Mouse (Mus musculus) intestine, embryonic 14.5 days (tissue): ENCODE measurements around the gene Psip1. TPM values are rescaled to one million over a fixed set of nuclear protein-coding genes. Genes with fewer than 3 reads are reported as not detected.

ENCODE experiments used
- ATAC-seq: fragments of 200-750 bp; cut with Nextera tagmentation; replicated peaks from 2 replicates; pipeline ENCODE4 v1.8.0; 2017; ENCODE audit warnings: low read depth, moderate number of reproducible peaks, moderate TSS enrichment, moderate library complexity; ENCODE audit not compliant: low FRiP score, low TSS enrichment
- DNase-seq: peaks from one replicate; pipeline ENCODE4 v3.0.0-alpha.2; 2018; ENCODE audit warnings: low spot score
- H3K27ac ChIP-seq: fragments of 300-500 bp; sonication (generic); 2 replicates; pipeline ENCODE4 v1.5.1; 2014; ENCODE audit warnings: low read depth, mild to moderate bottlenecking, control low read depth
- H3K27me3 ChIP-seq: fragments of 300-500 bp; sonication (generic); replicated peaks from 2 replicates; pipeline ENCODE4 v1.6.1; 2014; ENCODE audit warnings: low read length, control low read depth; ENCODE audit not compliant: control insufficient read depth, insufficient read depth
- H3K36me3 ChIP-seq: fragments of 300-500 bp; sonication (generic); 2 replicates; pipeline ENCODE4 v1.6.1; 2014; ENCODE audit warnings: low read length, control low read depth; ENCODE audit not compliant: control insufficient read depth, insufficient read depth
- H3K4me1 ChIP-seq: fragments of 300-500 bp; sonication (generic); replicated peaks from 2 replicates; pipeline ENCODE4 v1.6.1; 2014; ENCODE audit warnings: low read length, control low read depth, mixed read lengths; ENCODE audit not compliant: control insufficient read depth, insufficient read depth
- H3K4me2 ChIP-seq: fragments of 300-500 bp; sonication (generic); 2 replicates; pipeline ENCODE4 v1.6.1; 2014; ENCODE audit warnings: low read length
- H3K4me3 ChIP-seq: fragments of 300-500 bp; sonication (generic); 2 replicates; pipeline ENCODE4 v1.5.1; 2014; ENCODE audit warnings: low read depth, low read length, control low read depth, mixed read lengths
- H3K9ac ChIP-seq: fragments of 300-500 bp; sonication (generic); 2 replicates; pipeline ENCODE4 v1.6.1; 2014; ENCODE audit warnings: mild to moderate bottlenecking, low read length
- H3K9me3 ChIP-seq: fragments of 300-500 bp; sonication (generic); 2 replicates; pipeline ENCODE4 v1.6.1; 2016; ENCODE audit warnings: low read length, control low read depth; ENCODE audit not compliant: control insufficient read depth
- WGBS: fragments of 180-500 bp; shearing (Covaris S2); extraction: QIAGEN DNeasy Blood & Tissue Kit; methylation state at CpG from one replicate; pipeline ENCODE4 v1.1.7; 2014; 5-methylcytosine and 5-hydroxymethylcytosine counted together
- polyA plus RNA-seq: library from polyadenylated mRNA; unstranded; fragments of >200 nt; fragmentation: Nextera tagmentation; extraction: Ambion mirVana; gene quantifications from 2 replicates; pipeline ENCODE4 v1.2.1, GENCODE M21; 2014

The Psip1 gene
- polyA plus RNA-seq, 1 experiment from 2014 or later = 123 TPM

GRCm38 (mm10) chr4:83489121-83489520 is 2.9 kb upstream of the Psip1 start:
- no peak overlapping the region for H3K4me2 ChIP-seq
- H3K4me3 ChIP-seq = no peak overlapping the region
- no peaks in the 10 kb centered on the region for H3K9me3 ChIP-seq
- no peak overlapping the region for H3K27ac ChIP-seq
- peaks cover 6% of the 10 kb centered on the region; the same call in 1 of the 2 replicates for H3K36me3 ChIP-seq
- no peak overlapping the region for H3K9ac ChIP-seq
- no peaks in the 10 kb centered on the region for H3K27me3 ChIP-seq
- peaks cover 10% of the 10 kb centered on the region for H3K4me1 ChIP-seq
- DNase-seq (no peak), ATAC-seq (no peak)
- WGBS = 37% methylated on average over 5 of the region's 5 CpGs

- H3K4me3 ChIP-seq = peak overlapping the region; percentile 72
- H3K27me3 ChIP-seq = no peaks in the 10 kb centered on the region
- H3K9ac ChIP-seq = peak overlapping the region; percentile 79
- peak; percentile 89 for DNase-seq
- H3K9me3 ChIP-seq = no peaks in the 10 kb centered on the region
- peaks cover 37% of the 10 kb centered on the region for H3K36me3 ChIP-seq
- peak; percentile 82 for ATAC-seq
- peaks cover 10% of the 10 kb centered on the region for H3K4me1 ChIP-seq
- WGBS = 1% methylated on average over 28 of the region's 40 CpGs
- peak overlapping the region; percentile 95 for H3K27ac ChIP-seq
- peak overlapping the region; percentile 40 for H3K4me2 ChIP-seq
These were observed 533 bp downstream of the Psip1 start for GRCm38 (mm10) chr4:83485735-83486116.

GRCm38 (mm10) chr4:83485250-83485649 is 1.0 kb downstream of the Psip1 start:
- H3K36me3 ChIP-seq = peaks cover 41% of the 10 kb centered on the region
- no peaks in the 10 kb centered on the region for H3K9me3 ChIP-seq
- peaks cover 10% of the 10 kb centered on the region for H3K4me1 ChIP-seq
- 27% methylated on average over 12 of the region's 12 CpGs for WGBS
- no peak overlapping the region; the same call in 1 of the 2 replicates for H3K27ac ChIP-seq
- DNase-seq (no peak), ATAC-seq (no peak)
- H3K9ac ChIP-seq = peak overlapping the region; percentile 79
- peak overlapping the region; percentile 40 for H3K4me2 ChIP-seq
- H3K27me3 ChIP-seq = no peaks in the 10 kb centered on the region
- peak overlapping the region; percentile 72 for H3K4me3 ChIP-seq

GRCm38 (mm10) chr4:83468208-83468607 is 18.1 kb downstream of the Psip1 start:
- 81% methylated on average over 3 of the region's 3 CpGs for WGBS
- DNase-seq = no peak
- no peak overlapping the region for H3K4me2 ChIP-seq
- H3K36me3 ChIP-seq = peaks cover 93% of the 10 kb centered on the region
- no peak overlapping the region for H3K4me3 ChIP-seq
- no peaks in the 10 kb centered on the region for H3K9me3 ChIP-seq
- ATAC-seq = no peak
- H3K4me1 ChIP-seq = no peaks in the 10 kb centered on the region
- H3K27ac ChIP-seq = no peak overlapping the region
- no peaks in the 10 kb centered on the region for H3K27me3 ChIP-seq
- H3K9ac ChIP-seq = no peak overlapping the region

- H3K4me1 ChIP-seq = no peaks in the 10 kb centered on the region
- DNase-seq (no peak), ATAC-seq (no peak)
- WGBS = 87% methylated on average over 7 of the region's 7 CpGs
- no peak overlapping the region for H3K4me2 ChIP-seq
- H3K9ac ChIP-seq = no peak overlapping the region
- no peaks in the 10 kb centered on the region for H3K9me3 ChIP-seq
- no peak overlapping the region for H3K4me3 ChIP-seq
- no peak overlapping the region for H3K27ac ChIP-seq
- peaks cover 93% of the 10 kb centered on the region for H3K36me3 ChIP-seq
- H3K27me3 ChIP-seq = no peaks in the 10 kb centered on the region
These were observed 18.6 kb downstream of the Psip1 start for GRCm38 (mm10) chr4:83467615-83468014.

GRCm38 (mm10) chr4:83464827-83465226 is 21.4 kb downstream of the Psip1 start:
- H3K27ac ChIP-seq = no peak overlapping the region
- H3K27me3 ChIP-seq = no peaks in the 10 kb centered on the region
- H3K4me2 ChIP-seq = no peak overlapping the region
- H3K36me3 ChIP-seq = peaks cover 88% of the 10 kb centered on the region
- ATAC-seq (no peak), DNase-seq (no peak)
- no peak overlapping the region for H3K4me3 ChIP-seq
- H3K9ac ChIP-seq = no peak overlapping the region
- 89% methylated on average over 7 of the region's 7 CpGs for WGBS
- no peaks in the 10 kb centered on the region for H3K4me1 ChIP-seq
- no peaks in the 10 kb centered on the region for H3K9me3 ChIP-seq

GRCm38 (mm10) chr4:83460106-83460505 is 26.2 kb downstream of the Psip1 start:
- Histone ChIP-seq H3K9ac (no peak overlapping the region), H3K4me2 (no peak overlapping the region), H3K36me3 (peaks cover 92% of the 10 kb centered on the region), H3K9me3 (no peaks in the 10 kb centered on the region), H3K4me3 (no peak overlapping the region), H3K27me3 (no peaks in the 10 kb centered on the region), H3K27ac (no peak overlapping the region), H3K4me1 (no peaks in the 10 kb centered on the region)
- no peak for ATAC-seq
- no peak for DNase-seq
- 93% methylated on average over 5 of the region's 5 CpGs for WGBS

GRCm38 (mm10) chr4:83450785-83451184 is 35.5 kb downstream of the Psip1 start:
- WGBS = 95% methylated on average over 4 of the region's 4 CpGs
- Histone ChIP-seq H3K4me1 (no peaks in the 10 kb centered on the region), H3K27ac (no peak overlapping the region), H3K4me2 (no peak overlapping the region), H3K36me3 (peaks cover 64% of the 10 kb centered on the region), H3K9ac (no peak overlapping the region), H3K9me3 (no peaks in the 10 kb centered on the region), H3K4me3 (no peak overlapping the region), H3K27me3 (no peaks in the 10 kb centered on the region)
- ATAC-seq (no peak), DNase-seq (no peak)

- H3K4me3 ChIP-seq = no peak overlapping the region
- H3K36me3 ChIP-seq = peaks cover 61% of the 10 kb centered on the region
- H3K9me3 ChIP-seq = no peaks in the 10 kb centered on the region
- ATAC-seq = no peak
- H3K4me1 ChIP-seq = no peaks in the 10 kb centered on the region
- WGBS = 91% methylated on average over 4 of the region's 4 CpGs
- DNase-seq = peak; percentile 2
- no peak overlapping the region for H3K4me2 ChIP-seq
- no peak overlapping the region for H3K27ac ChIP-seq
- H3K9ac ChIP-seq = no peak overlapping the region
- H3K27me3 ChIP-seq = no peaks in the 10 kb centered on the region
These were observed 45.2 kb downstream of the Psip1 start for GRCm38 (mm10) chr4:83441050-83441449.
